In the genomic region with DNA sequence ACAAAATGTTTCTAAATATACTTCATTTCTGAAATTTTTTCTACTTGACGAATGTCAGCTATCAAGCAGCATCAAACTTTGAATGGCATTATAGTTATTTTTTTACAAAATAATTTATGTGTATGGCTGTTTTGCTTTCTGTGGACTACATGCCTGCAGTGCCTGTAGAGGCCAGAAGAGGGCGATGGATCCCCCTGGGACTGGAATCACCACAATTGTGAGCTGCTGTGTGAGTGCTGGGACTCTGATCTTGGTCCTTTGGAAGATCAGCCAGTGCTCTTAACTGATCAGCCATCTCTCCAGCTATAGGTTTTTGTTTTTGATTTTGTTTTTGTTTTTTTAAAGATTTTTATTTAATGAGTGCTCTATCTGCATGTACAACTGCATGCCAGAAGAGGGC, we compare ENCODE assay signal across 11 mouse cellular contexts. TPM values are rescaled to one million over a fixed set of nuclear protein-coding genes. Genes with fewer than 3 reads are reported as not detected.
DNase-seq lines count a peak whose midpoint lies in the region; ATAC-seq and TF ChIP-seq lines count a peak whose summit lies in the region.
"Had no signal": no experiment of that assay in that cellular context is flagged by ENCODE, and none has a peak within 500 bp of the region (broad histone marks: within the 10 kb centered on the region; RNA-seq: fewer than 3 reads in every experiment).

No protein-coding gene starts in this region.

- no peak overlapping the region for H3K4me3 ChIP-seq in heart, embryonic 12.5 days
- no peak overlapping the region for H3K4me3 ChIP-seq in G1E (ENCODE audit: low read depth, low read length)
- H3K4me3 ChIP-seq: forebrain, embryonic 15.5 days; hindbrain, embryonic 15.5 days; lung, embryonic 15.5 days had no signal

- H3K27ac ChIP-seq in heart, embryonic 12.5 days (ENCODE audit: poor library complexity, severe bottlenecking): no peak overlapping the region
- H3K27ac ChIP-seq: forebrain, embryonic 15.5 days; hindbrain, embryonic 15.5 days; lung, embryonic 15.5 days had no signal

- H3K27me3 ChIP-seq in heart, embryonic 12.5 days (replicated peaks): no peaks in the 10 kb centered on the region
- H3K27me3 ChIP-seq in G1E (ENCODE audit: insufficient read depth, low read length): no peaks in the 10 kb centered on the region
- H3K27me3 ChIP-seq: lung, embryonic 15.5 days had no signal

- H3K9me3 ChIP-seq in heart, embryonic 12.5 days (replicated peaks): no peaks in the 10 kb centered on the region
- H3K9me3 ChIP-seq in G1E (replicated peaks): peaks cover 3% of the 10 kb centered on the region; the same call in 1 of the 2 replicates
- H3K9me3 ChIP-seq: forebrain, embryonic 15.5 days; hindbrain, embryonic 15.5 days; lung, embryonic 15.5 days had no signal

- peak; percentile 67 for TF ChIP-seq CTCF in G1E (IDR thresholded peaks at IDR 0.05; ENCODE audit: low read depth, low read length)

- no peak for ATAC-seq in heart, embryonic 12.5 days (ENCODE audit: insufficient number of reproducible peaks, low FRiP score)
- ATAC-seq in G1E (ENCODE audit: extremely low read depth, insufficient number of reproducible peaks, low FRiP score, poor library complexity, severe bottlenecking): no peak
- no peak for ATAC-seq in megakaryocyte, adult 5-6 weeks (ENCODE audit: poor library complexity, severe bottlenecking)
- no peak for ATAC-seq in megakaryocyte-erythroid progenitor cell, adult 5-6 weeks (replicated peaks; ENCODE audit: low FRiP score, low TSS enrichment, poor library complexity, severe bottlenecking)
- ATAC-seq: forebrain, embryonic 15.5 days had no signal

- WGBS in heart, embryonic 12.5 days: 38% methylated on average over 2 of the region's 2 CpGs

- DNase-seq in heart, postnatal 4 days: peak; percentile 55
- DNase-seq in A20 (ENCODE audit: low read depth, low spot score) (peak; percentile 72), G1E (ENCODE audit: low spot score) (no peak)
- DNase-seq in lung, postnatal 14 days: peak; percentile 50
- DNase-seq in layer of hippocampus, adult 8-10 months (ENCODE audit: low spot score in 2 of 2): no peak

- H3K4me1 ChIP-seq in heart, embryonic 12.5 days (replicated peaks): peaks cover 20% of the 10 kb centered on the region
- H3K4me1 ChIP-seq in G1E (ENCODE audit: insufficient read depth, low read depth, low read length): peaks cover 57% of the 10 kb centered on the region

- H3K36me3 ChIP-seq in heart, embryonic 12.5 days: no peaks in the 10 kb centered on the region
- H3K36me3 ChIP-seq in G1E (replicated peaks): no peaks in the 10 kb centered on the region
- H3K36me3 ChIP-seq: forebrain, embryonic 15.5 days; hindbrain, embryonic 15.5 days; lung, embryonic 15.5 days had no signal

- no peak overlapping the region for H3K9ac ChIP-seq in heart, embryonic 12.5 days
- H3K9ac ChIP-seq: forebrain, embryonic 15.5 days; hindbrain, embryonic 15.5 days; lung, embryonic 15.5 days had no signal

- H3K4me2 ChIP-seq in heart, embryonic 12.5 days: no peak overlapping the region
- H3K4me2 ChIP-seq: forebrain, embryonic 15.5 days; hindbrain, embryonic 15.5 days; lung, embryonic 15.5 days had no signal

RNA-seq across cellular contexts. Expression of a gene that starts 2.9 kb away (rescaled TPM):
- total RNA-seq in heart, postnatal 4 days (2021): 10 to 100 TPM; 13.5 to 14.9 TPM
- 13.4 and 13.7 TPM in 2 replicates for polyA plus RNA-seq in heart, embryonic 12.5 days (2016; fragmentation: Nextera tagmentation; extraction: Ambion mirVana)
- 28.6 and 31.6 TPM in 2 replicates for total RNA-seq in G1E (2014; fragmentation: Nextera tagmentation)
- total RNA-seq in G1E (2017): 41.0 and 41.8 TPM in 2 replicates
- polyA plus RNA-seq in G1E (2012): 92.3 and 106 TPM in 2 replicates
- total RNA-seq in megakaryocyte, adult 5-6 weeks (2015): 2.0 and 2.6 TPM in 2 replicates
- 2.3 and 2.4 TPM in 2 replicates for total RNA-seq in megakaryocyte, adult 5-6 weeks (2017)
- 10 to 100 TPM; 45.3 to 51.6 (median 49.0) TPM for total RNA-seq in layer of hippocampus, adult 8-10 months (2022)
- total RNA-seq in megakaryocyte-erythroid progenitor cell, adult 5-6 weeks (2014; fragmentation: Nextera tagmentation): 0.99 TPM in 1 of 2 replicates, not detected in the other
- 1.1 and 2.2 TPM in 2 replicates for total RNA-seq in megakaryocyte-erythroid progenitor cell, adult 5-6 weeks (2017)

RNA-seq across cellular contexts. Expression of a gene that starts 4.6 kb away (rescaled TPM):
- total RNA-seq in heart, postnatal 4 days (2021): 1 to 10 TPM; 8.9 TPM
- 8.9 and 9.2 TPM in 2 replicates for polyA plus RNA-seq in heart, embryonic 12.5 days (2016; fragmentation: Nextera tagmentation; extraction: Ambion mirVana)
- total RNA-seq in G1E (2014; fragmentation: Nextera tagmentation): 41.9 and 57.6 TPM in 2 replicates
- 36.2 and 40.4 TPM in 2 replicates for total RNA-seq in G1E (2017)
- 5.5 and 5.6 TPM in 2 replicates for polyA plus RNA-seq in G1E (2012)
- 15.2 and 18.4 TPM in 2 replicates for total RNA-seq in megakaryocyte, adult 5-6 weeks (2015)
- 17.0 and 17.5 TPM in 2 replicates for total RNA-seq in megakaryocyte, adult 5-6 weeks (2017)
- 1 to 10 TPM; 5.8 to 8.1 (median 7.6) TPM for total RNA-seq in layer of hippocampus, adult 8-10 months (2022)
- total RNA-seq in megakaryocyte-erythroid progenitor cell, adult 5-6 weeks (2014; fragmentation: Nextera tagmentation): 19.4 and 22.7 TPM in 2 replicates
- total RNA-seq in megakaryocyte-erythroid progenitor cell, adult 5-6 weeks (2017): 17.6 and 35.2 TPM in 2 replicates

RNA-seq across cellular contexts. Expression of a gene that starts 28.5 kb away (rescaled TPM):
- 10 to 100 TPM; 41.7 to 42.1 TPM for total RNA-seq in heart, postnatal 4 days (2021)
- polyA plus RNA-seq in heart, embryonic 12.5 days (2016; fragmentation: Nextera tagmentation; extraction: Ambion mirVana): 27.8 and 28.2 TPM in 2 replicates
- 44.0 and 55.0 TPM in 2 replicates for total RNA-seq in G1E (2014; fragmentation: Nextera tagmentation)
- 84.0 and 90.5 TPM in 2 replicates for total RNA-seq in G1E (2017)
- polyA plus RNA-seq in G1E (2012): 65.5 and 69.5 TPM in 2 replicates
- 82.5 and 89.6 TPM in 2 replicates for total RNA-seq in megakaryocyte, adult 5-6 weeks (2015)
- 120 and 128 TPM in 2 replicates for total RNA-seq in megakaryocyte, adult 5-6 weeks (2017)
- total RNA-seq in layer of hippocampus, adult 8-10 months (2022): 10 to 100 TPM in 3 of 4 experiments, 1 to 10 TPM in 1; 10.0 to 13.6 (median 11.3) TPM
- total RNA-seq in megakaryocyte-erythroid progenitor cell, adult 5-6 weeks (2014; fragmentation: Nextera tagmentation): 51.7 and 57.9 TPM in 2 replicates
- total RNA-seq in megakaryocyte-erythroid progenitor cell, adult 5-6 weeks (2017): 32.2 and 35.3 TPM in 2 replicates

RNA-seq across cellular contexts. Expression of a gene that starts 33.7 kb away (rescaled TPM):
- total RNA-seq in heart, postnatal 4 days (2021): under 1 TPM; 0.10 to 0.36 TPM
- polyA plus RNA-seq in heart, embryonic 12.5 days (2016; fragmentation: Nextera tagmentation; extraction: Ambion mirVana): 0.22 and 0.32 TPM in 2 replicates
- total RNA-seq in G1E (2014; fragmentation: Nextera tagmentation) (0.23 and 3.1 TPM in 2 replicates), G1E (2017) (0.16 and 0.23 TPM in 2 replicates)
- polyA plus RNA-seq in G1E (2012): 0.09 TPM in 1 of 2 replicates, not detected in the other
- 0.16 TPM in 1 of 2 replicates, not detected in the other for total RNA-seq in megakaryocyte, adult 5-6 weeks (2015)
- 0.20 TPM in 1 of 2 replicates, not detected in the other for total RNA-seq in megakaryocyte, adult 5-6 weeks (2017)
- 1 to 10 TPM in 2 of 4 experiments, under 1 TPM in 2; 0.56 to 1.7 (median 0.86) TPM for total RNA-seq in layer of hippocampus, adult 8-10 months (2022)
- 0.79 and 1.4 TPM in 2 replicates for total RNA-seq in megakaryocyte-erythroid progenitor cell, adult 5-6 weeks (2014; fragmentation: Nextera tagmentation)
- not detected in 2 replicates for total RNA-seq in megakaryocyte-erythroid progenitor cell, adult 5-6 weeks (2017)

RNA-seq across cellular contexts. Expression of a gene that starts 50.3 kb away (rescaled TPM):
- 10 to 100 TPM; 68.8 to 73.0 TPM for total RNA-seq in heart, postnatal 4 days (2021)
- 43.3 and 46.1 TPM in 2 replicates for polyA plus RNA-seq in heart, embryonic 12.5 days (2016; fragmentation: Nextera tagmentation; extraction: Ambion mirVana)
- total RNA-seq in G1E (2014; fragmentation: Nextera tagmentation) (0.30 TPM in 1 of 2 replicates, not detected in the other), G1E (2017) (0.06 and 0.27 TPM in 2 replicates)
- polyA plus RNA-seq in G1E (2012): 0.67 and 0.86 TPM in 2 replicates
- total RNA-seq in megakaryocyte, adult 5-6 weeks (2015): 85.5 and 104 TPM in 2 replicates
- total RNA-seq in megakaryocyte, adult 5-6 weeks (2017): 62.4 and 72.2 TPM in 2 replicates
- total RNA-seq in layer of hippocampus, adult 8-10 months (2022): 100 to 1,000 TPM; 293 to 333 (median 304) TPM
- total RNA-seq in megakaryocyte-erythroid progenitor cell, adult 5-6 weeks (2014; fragmentation: Nextera tagmentation): 0.26 TPM in 1 of 2 replicates, not detected in the other
- total RNA-seq in megakaryocyte-erythroid progenitor cell, adult 5-6 weeks (2017): 0.04 TPM in 1 of 2 replicates, not detected in the other

Comparison
In these comparisons a context has a peak if more than half of its experiments do, and no peak if none do; other contexts are left out.
1. DNase-seq: peak in heart, postnatal 4 days (single experiment), A20 (single experiment) and lung, postnatal 14 days (single experiment); none in G1E (single experiment) and layer of hippocampus, adult 8-10 months (0 of 2).
2. RNA of a gene that starts 2.9 kb away (total RNA-seq): 45.3 to 51.6 TPM in layer of hippocampus, adult 8-10 months, 28.6 to 41.8 TPM in G1E and 13.5 to 14.9 TPM in heart, postnatal 4 days; 2.0 to 2.6 TPM in megakaryocyte, adult 5-6 weeks and 0.99 to 2.2 TPM in megakaryocyte-erythroid progenitor cell, adult 5-6 weeks; every median in the first group is over 4 times any median in the second.